Mouse (Mus musculus) lung, embryonic 16.5 days (tissue): ENCODE measurements around the gene Eif2ak3. TPM values are rescaled to one million over a fixed set of nuclear protein-coding genes. Genes with fewer than 3 reads are reported as not detected.

Experiments used
- ATAC-seq: fragments of 200-750 bp; cut with Nextera tagmentation; 2 replicates; pipeline ENCODE4 v1.8.0; 2017; ENCODE audit warnings: low read depth, mild to moderate bottlenecking, moderate library complexity
- H3K27ac ChIP-seq: fragments of 300-500 bp; sonication (generic); 2 replicates; pipeline ENCODE4 v1.5.1; 2014; ENCODE audit warnings: mild to moderate bottlenecking, control low read depth, low read length
- H3K27me3 ChIP-seq: fragments of 300-500 bp; sonication (generic); 2 replicates; pipeline ENCODE4 v1.6.1; 2014; ENCODE audit warnings: low read depth, low read length, mixed read lengths; ENCODE audit not compliant: control insufficient read depth, insufficient read depth
- H3K36me3 ChIP-seq: fragments of 300-500 bp; sonication (generic); 2 replicates; pipeline ENCODE4 v1.6.1; 2014; ENCODE audit warnings: low read length; ENCODE audit not compliant: control insufficient read depth, insufficient read depth
- H3K4me1 ChIP-seq: fragments of 300-500 bp; sonication (generic); replicated peaks from 2 replicates; pipeline ENCODE4 v1.6.1; 2014; ENCODE audit warnings: low read length, mixed read lengths; ENCODE audit not compliant: control insufficient read depth, insufficient read depth
- H3K4me2 ChIP-seq: fragments of 300-500 bp; sonication (generic); 2 replicates; pipeline ENCODE4 v1.6.1; 2014; ENCODE audit warnings: low read depth, low read length, control low read depth
- H3K4me3 ChIP-seq: fragments of 300-500 bp; sonication (generic); 2 replicates; pipeline ENCODE4 v1.5.1; 2014; ENCODE audit warnings: mild to moderate bottlenecking, low read length, control low read depth
- H3K9ac ChIP-seq: fragments of 300-500 bp; sonication (generic); 2 replicates; pipeline ENCODE4 v1.6.1; 2014; ENCODE audit warnings: low read length, control low read depth
- H3K9me3 ChIP-seq: fragments of 300-500 bp; sonication (generic); 2 replicates; pipeline ENCODE4 v1.6.1; 2016; ENCODE audit warnings: low read length; ENCODE audit not compliant: control insufficient read depth
- WGBS: fragments of 180-500 bp; shearing (Covaris S2); extraction: QIAGEN DNeasy Blood & Tissue Kit; methylation state at CpG from one replicate; pipeline ENCODE4 v1.1.7; 2014; 5-methylcytosine and 5-hydroxymethylcytosine counted together
- polyA plus RNA-seq: library from polyadenylated mRNA; unstranded; fragments of >200 nt; fragmentation: Nextera tagmentation; extraction: Ambion mirVana; gene quantifications from 2 replicates; pipeline ENCODE4 v1.2.1, GENCODE M21; 2015

Gene Eif2ak3
- polyA plus RNA-seq, 1 experiment from 2014 or later, result 9.5 TPM

DNA sequence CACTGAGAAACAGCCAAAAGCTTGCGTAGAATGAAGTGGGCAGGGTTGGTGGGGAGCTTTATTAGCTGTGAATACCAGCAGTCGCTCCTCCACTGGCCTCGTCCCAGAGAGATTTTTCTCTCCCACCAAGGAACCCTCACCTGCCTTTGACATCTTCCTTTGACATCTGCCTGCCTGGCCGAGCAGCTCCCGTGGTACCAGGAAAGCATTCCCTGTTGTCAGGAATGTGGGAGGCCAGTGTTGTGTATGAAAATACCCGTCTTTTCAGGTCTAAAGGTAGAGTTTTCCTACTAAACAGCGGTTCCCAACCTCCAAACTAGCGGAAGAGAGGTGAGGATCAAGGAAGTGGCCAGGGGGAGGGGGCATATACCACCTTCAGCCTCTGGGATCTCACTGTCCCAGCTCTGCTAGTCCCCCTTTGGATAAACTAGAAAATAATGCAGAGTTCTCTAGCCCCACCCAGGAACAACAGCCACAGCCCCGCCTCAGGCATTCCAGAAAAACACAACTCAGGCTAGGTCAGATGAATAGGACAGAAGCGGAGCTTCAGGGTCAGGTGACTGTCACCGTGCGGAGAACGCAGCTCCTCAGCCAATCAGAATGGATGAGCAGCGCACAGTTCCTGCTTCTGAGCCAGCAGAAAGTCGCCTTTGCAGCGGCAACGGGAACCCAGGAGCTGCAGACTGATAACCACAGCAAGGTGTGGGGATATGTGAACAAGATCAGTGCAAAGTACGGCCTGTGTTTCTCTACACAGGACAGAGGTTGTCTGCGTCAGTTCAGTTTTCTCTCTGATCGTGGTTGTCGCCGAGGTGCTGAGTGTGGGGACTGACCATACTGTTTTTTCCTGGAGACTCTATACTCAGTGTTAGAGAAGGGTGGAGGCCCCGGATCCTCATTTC lies 20.0 kb upstream of the Eif2ak3 start:
- Histone ChIP-seq H3K36me3 (no peaks in the 10 kb centered on the region), H3K9ac (peak overlapping the region; percentile 51), H3K9me3 (no peaks in the 10 kb centered on the region), H3K4me2 (peak overlapping the region; percentile 68), H3K27me3 (no peaks in the 10 kb centered on the region), H3K27ac (no peak overlapping the region), H3K4me3 (peak overlapping the region; percentile 43), H3K4me1 (0 out of 2 replicates have a peak, but pooled peaks cover 3% of the 10 kb centered on the region)
- peak; percentile 83 for ATAC-seq
- WGBS, result 6% methylated on average over 23 of the region's 23 CpGs

DNA sequence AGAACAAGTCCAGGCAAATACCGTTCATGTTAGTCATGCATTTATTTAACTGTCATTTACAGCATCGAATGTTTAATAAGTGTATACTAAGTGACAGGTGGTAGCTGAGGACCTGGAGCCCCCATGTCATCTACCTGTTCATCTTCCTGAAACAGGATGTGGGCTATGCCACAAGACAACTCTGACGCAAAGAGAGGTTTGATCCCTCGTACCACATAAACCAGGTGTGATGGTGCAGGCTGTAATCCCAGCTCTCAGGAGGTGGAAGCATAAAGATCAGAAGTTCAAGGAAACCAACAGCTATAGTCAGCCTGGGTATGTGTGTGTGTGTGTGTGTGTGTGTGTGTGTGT lies 19.4 kb upstream of the Eif2ak3 start:
- H3K27ac ChIP-seq, result no peak overlapping the region
- H3K4me1 ChIP-seq, result 0 out of 2 replicates have a peak, but pooled peaks cover 3% of the 10 kb centered on the region
- H3K4me3 ChIP-seq, result peak overlapping the region; percentile 43
- H3K27me3 ChIP-seq, result no peaks in the 10 kb centered on the region
- WGBS, result 27% methylated on average over 4 of the region's 4 CpGs
- no peaks in the 10 kb centered on the region for H3K9me3 ChIP-seq
- peak; percentile 17 for ATAC-seq
- peak overlapping the region; percentile 68 for H3K4me2 ChIP-seq
- H3K9ac ChIP-seq, result no peak overlapping the region
- H3K36me3 ChIP-seq, result no peaks in the 10 kb centered on the region

DNA sequence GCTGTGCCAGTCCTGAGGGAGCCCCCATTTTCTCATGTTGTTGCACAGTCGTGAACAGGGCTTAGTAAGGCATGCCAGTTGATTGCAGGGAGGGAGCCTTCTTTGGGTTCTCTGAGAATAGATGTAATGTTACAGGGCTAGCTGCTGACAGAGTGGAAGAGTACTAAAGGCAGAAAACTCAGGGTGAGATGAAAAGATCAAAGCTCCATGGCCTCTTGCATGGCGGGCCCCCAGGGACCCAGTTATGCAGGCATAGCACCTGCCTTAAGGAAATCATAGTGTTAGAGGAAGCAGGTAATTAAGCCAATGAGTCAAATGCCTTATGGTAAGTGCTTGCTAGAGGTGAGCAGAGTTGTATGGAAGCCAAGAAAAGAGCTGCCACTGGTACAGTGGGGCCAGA lies 14.9 kb upstream of the Eif2ak3 start:
- WGBS, result 42% methylated on average over 2 of the region's 2 CpGs

DNA sequence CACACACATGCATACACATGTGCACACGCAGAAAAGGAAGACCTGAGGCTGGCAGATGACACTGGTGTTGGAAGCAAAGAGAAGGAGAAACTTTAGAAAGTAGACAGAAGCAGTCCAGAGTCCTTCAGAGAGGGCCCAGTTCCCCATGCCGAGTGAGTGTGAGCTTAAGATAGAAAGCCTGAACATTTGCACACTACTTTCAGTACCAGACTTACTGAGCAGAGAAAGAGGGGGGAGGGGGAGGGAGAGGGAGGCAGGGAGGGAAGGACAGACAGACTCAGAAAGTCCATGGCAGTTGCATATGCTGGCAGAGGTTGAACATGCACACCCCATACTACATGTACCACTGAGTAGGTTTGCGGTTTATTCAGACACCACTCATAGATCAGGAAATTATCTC lies 13.8 kb upstream of the Eif2ak3 start:
- Histone ChIP-seq H3K4me2 (no peak overlapping the region), H3K4me3 (no peak overlapping the region), H3K9me3 (no peaks in the 10 kb centered on the region), H3K36me3 (no peaks in the 10 kb centered on the region), H3K27ac (no peak overlapping the region), H3K9ac (no peak overlapping the region), H3K27me3 (no peaks in the 10 kb centered on the region), H3K4me1 (no peaks in the 10 kb centered on the region)
- WGBS, result 77% methylated on average over 3 of the region's 3 CpGs
- no peak for ATAC-seq

More for the DNA sequence above, 14.9 kb upstream of the Eif2ak3 start:
- H3K27ac ChIP-seq, result no peak overlapping the region
- no peak overlapping the region for H3K9ac ChIP-seq
- no peak overlapping the region for H3K4me2 ChIP-seq
- no peaks in the 10 kb centered on the region for H3K4me1 ChIP-seq
- H3K4me3 ChIP-seq, result no peak overlapping the region
- no peaks in the 10 kb centered on the region for H3K9me3 ChIP-seq
- no peak for ATAC-seq
- no peaks in the 10 kb centered on the region for H3K36me3 ChIP-seq
- no peaks in the 10 kb centered on the region for H3K27me3 ChIP-seq

DNA sequence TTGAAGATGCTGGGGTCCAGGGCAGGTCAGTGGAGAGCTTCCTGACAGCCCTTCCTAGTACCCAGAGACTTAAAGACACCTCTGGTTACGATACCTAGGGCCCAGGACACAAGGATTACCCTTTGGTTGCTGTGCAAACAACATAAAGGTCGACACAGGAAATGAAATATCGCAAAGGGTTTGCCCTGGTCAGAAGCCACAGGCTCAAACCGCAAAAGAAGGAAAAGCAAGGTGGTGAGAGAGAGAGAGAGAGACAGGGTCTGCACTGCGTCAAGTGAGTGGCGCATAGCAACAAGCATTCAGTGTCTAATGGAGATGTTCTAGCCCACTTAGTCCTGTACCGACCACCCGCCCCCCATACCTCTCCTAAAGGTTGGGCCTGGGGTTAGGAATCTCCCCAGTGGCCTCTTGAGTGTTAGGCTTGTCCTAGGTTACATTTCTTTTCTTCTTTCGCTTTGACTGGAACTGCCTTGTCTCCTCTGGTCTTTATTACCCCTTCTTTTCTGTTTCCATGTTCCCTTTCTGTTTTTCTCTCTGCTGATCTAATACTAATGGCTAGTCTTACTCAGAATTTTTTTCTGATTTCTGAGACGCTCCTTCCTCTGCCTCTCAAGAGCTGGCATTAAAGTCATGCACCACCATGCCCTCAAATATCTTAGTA lies 13.0 kb upstream of the Eif2ak3 start:
- Histone ChIP-seq H3K36me3 (no peaks in the 10 kb centered on the region), H3K4me1 (no peaks in the 10 kb centered on the region), H3K9me3 (no peaks in the 10 kb centered on the region), H3K27me3 (no peaks in the 10 kb centered on the region), H3K27ac (no peak overlapping the region), H3K4me2 (no peak overlapping the region), H3K4me3 (no peak overlapping the region), H3K9ac (no peak overlapping the region)
- ATAC-seq, result no peak
- WGBS, result 66% methylated on average over 10 of the region's 10 CpGs

DNA sequence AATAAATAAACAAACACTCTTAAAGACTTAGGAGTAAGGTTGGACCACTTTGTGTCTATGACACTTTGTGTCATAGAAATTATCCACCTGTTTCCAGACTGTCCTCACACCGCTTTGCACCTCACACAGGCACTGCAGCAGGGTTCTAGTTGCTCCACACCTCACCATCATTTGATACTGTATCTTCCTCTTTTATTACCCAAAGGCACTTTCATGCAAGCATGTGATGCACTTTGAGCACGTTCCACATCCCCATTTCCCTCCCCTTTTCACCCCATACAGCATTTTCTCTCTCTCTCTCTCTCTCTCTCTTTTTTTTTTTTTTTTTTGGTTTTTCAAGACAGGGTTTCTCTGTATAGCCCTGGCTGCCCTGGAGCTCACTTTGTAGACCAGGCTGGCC lies 7.0 kb upstream of the Eif2ak3 start:
- H3K4me1 ChIP-seq, result no peaks in the 10 kb centered on the region
- H3K9ac ChIP-seq, result no peak overlapping the region
- H3K9me3 ChIP-seq, result no peaks in the 10 kb centered on the region
- H3K36me3 ChIP-seq, result no peaks in the 10 kb centered on the region
- no peaks in the 10 kb centered on the region for H3K27me3 ChIP-seq
- no peak for ATAC-seq
- H3K4me2 ChIP-seq, result no peak overlapping the region
- WGBS, result 82% methylated on average over 2 of the region's 2 CpGs
- no peak overlapping the region for H3K27ac ChIP-seq
- no peak overlapping the region for H3K4me3 ChIP-seq

DNA sequence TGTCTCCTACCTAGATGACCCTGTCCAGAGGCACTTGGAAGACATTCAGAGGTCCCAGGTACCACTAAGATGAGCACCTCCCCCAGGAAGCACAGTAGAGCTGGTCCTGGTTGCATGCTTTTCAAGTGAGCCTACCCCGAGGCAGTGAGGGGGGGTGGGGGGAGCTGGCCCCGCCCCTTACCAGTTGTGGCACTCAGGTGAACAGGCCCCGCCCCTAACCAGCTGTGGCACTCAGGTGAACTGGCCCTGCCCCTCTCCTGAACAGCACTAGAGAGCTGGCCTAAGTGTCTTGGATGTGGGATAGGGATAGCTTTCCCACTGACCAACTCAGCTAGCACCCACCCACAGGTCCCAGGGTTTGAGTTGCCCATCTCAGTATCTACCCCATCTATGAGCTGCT lies 5.8 kb upstream of the Eif2ak3 start:
- WGBS, result 43% methylated on average over 3 of the region's 3 CpGs

DNA sequence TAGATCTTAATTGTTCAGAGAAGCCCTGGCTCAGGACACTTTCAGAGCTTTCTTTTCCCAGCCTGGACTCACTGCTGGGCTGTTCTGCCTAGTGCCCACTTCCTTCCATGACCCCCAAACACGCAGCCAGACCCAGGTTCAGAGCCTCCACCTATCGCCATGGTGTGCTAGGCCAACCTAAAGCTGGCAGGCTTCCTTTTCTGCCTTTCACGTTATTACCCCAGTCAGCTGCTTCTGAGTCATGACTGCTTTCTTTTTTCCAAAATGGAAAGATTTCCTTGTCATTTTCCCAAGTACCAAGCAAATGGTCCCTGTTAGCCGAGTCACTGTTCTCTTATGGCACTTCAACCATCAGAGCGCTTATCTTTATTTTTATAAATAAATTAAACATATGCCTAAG lies 4.0 kb upstream of the Eif2ak3 start:
- H3K27me3 ChIP-seq, result no peaks in the 10 kb centered on the region
- H3K27ac ChIP-seq, result no peak overlapping the region
- H3K4me1 ChIP-seq, result peaks cover 7% of the 10 kb centered on the region
- no peaks in the 10 kb centered on the region for H3K9me3 ChIP-seq
- no peaks in the 10 kb centered on the region for H3K36me3 ChIP-seq
- no peak overlapping the region for H3K4me2 ChIP-seq
- no peak overlapping the region for H3K4me3 ChIP-seq
- ATAC-seq, result no peak
- no peak overlapping the region for H3K9ac ChIP-seq
- WGBS, result 36% methylated on average over 5 of the region's 5 CpGs

More for the DNA sequence above, 5.8 kb upstream of the Eif2ak3 start:
- H3K4me3 ChIP-seq, result no peak overlapping the region
- H3K9ac ChIP-seq, result no peak overlapping the region
- no peaks in the 10 kb centered on the region for H3K27me3 ChIP-seq
- H3K36me3 ChIP-seq, result no peaks in the 10 kb centered on the region
- no peak overlapping the region for H3K27ac ChIP-seq
- no peak for ATAC-seq
- no peak overlapping the region for H3K4me2 ChIP-seq
- peaks cover 6% of the 10 kb centered on the region for H3K4me1 ChIP-seq
- H3K9me3 ChIP-seq, result no peaks in the 10 kb centered on the region

DNA sequence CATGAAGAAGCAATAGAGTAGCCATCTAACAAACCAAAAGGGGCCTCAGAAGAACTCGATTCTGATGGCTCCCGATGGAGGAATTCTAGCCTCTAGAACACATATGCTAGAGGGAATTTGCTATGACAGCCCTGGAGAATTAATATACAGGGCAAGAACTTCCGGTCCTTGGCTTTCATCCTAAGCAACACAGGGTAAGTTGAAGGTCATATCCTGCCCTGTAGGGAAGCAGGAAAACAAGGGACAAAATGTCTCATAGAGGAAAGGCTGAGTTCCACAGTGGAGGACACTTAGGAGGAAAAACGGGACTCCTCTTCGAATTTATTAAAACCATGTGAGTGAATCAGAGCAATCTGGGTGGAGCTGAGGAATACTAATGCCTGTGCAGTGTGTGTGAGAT lies 1.3 kb upstream of the Eif2ak3 start:
- Histone ChIP-seq H3K4me1 (peaks cover 27% of the 10 kb centered on the region), H3K9me3 (no peaks in the 10 kb centered on the region), H3K4me3 (peak overlapping the region; percentile 52), H3K27ac (peak overlapping the region; percentile 81), H3K9ac (peak overlapping the region; percentile 58), H3K36me3 (no peaks in the 10 kb centered on the region), H3K4me2 (peak overlapping the region; percentile 70), H3K27me3 (no peaks in the 10 kb centered on the region)
- ATAC-seq, result no peak
- WGBS, result 36% methylated on average over 5 of the region's 5 CpGs
